Mouse (Mus musculus) small intestine, adult 2 months (tissue): ENCODE data around the gene Asb15. TPM values are rescaled to one million over a fixed set of nuclear protein-coding genes. Genes with fewer than 3 reads are reported as not detected.

ENCODE experiments used
- H3K27ac ChIP-seq: fragments of 200-500 bp; 2 replicates; pipeline ENCODE4 v1.5.1; 2012; ENCODE audit warnings: low read depth, low read length, control low read depth, inconsistent platforms; ENCODE audit not compliant: insufficient read depth
- H3K27me3 ChIP-seq: fragments of 200-500 bp; 2 replicates; pipeline ENCODE4 v1.6.1; 2012; ENCODE audit warnings: mild to moderate bottlenecking, moderate library complexity, low read length, inconsistent platforms; ENCODE audit not compliant: control insufficient read depth, insufficient read depth
- H3K36me3 ChIP-seq: fragments of 200-500 bp; 2 replicates; pipeline ENCODE4 v1.6.1; 2012; ENCODE audit warnings: mild to moderate bottlenecking, low read length, control low read depth, inconsistent platforms; ENCODE audit not compliant: control insufficient read depth, insufficient read depth
- H3K4me1 ChIP-seq: fragments of 200-500 bp; 2 replicates; pipeline ENCODE4 v1.6.1; 2012; ENCODE audit warnings: low read length, inconsistent platforms, mixed read lengths; ENCODE audit not compliant: control insufficient read depth, insufficient read depth, insufficient read length
- H3K4me3 ChIP-seq: fragments of 200-500 bp; 2 replicates; pipeline ENCODE4 v1.5.1; 2012; ENCODE audit warnings: low read depth, mild to moderate bottlenecking, control low read depth, inconsistent platforms, low read length, moderate library complexity
- CTCF ChIP-seq: fragments of 200-500 bp; IDR thresholded peaks from 2 replicates; pipeline ENCODE4 v1.5.1; 2012; ENCODE audit warnings: low read depth, mild to moderate bottlenecking, control low read depth, inconsistent platforms, low read length, moderate library complexity, mixed read lengths; ENCODE audit not compliant: insufficient replicate concordance, insufficient read length; ENCODE audit errors: extremely low read depth
- POLR2A ChIP-seq: fragments of 200-500 bp; IDR thresholded peaks from 2 replicates; pipeline ENCODE4 v1.6.1; 2012; ENCODE audit warnings: low read depth, mild to moderate bottlenecking, control low read depth, inconsistent platforms, low read length, moderate library complexity
- WGBS: fragments of 180-500 bp; shearing (Covaris S2); methylation state at CpG from one replicate; pipeline ENCODE4 v1.1.7; 2018; 5-methylcytosine and 5-hydroxymethylcytosine counted together
- polyA plus RNA-seq: library from polyadenylated mRNA; depleted of rRNA; stranded (reverse); fragments of >200 nt; gene quantifications from 2 replicates; pipeline ENCODE4 v1.2.3, GENCODE M21; 2012

Asb15 gene
- polyA plus RNA-seq, 1 experiment, result not detected

GRCm38 (mm10) chr6:24564886-24565285 is 36.9 kb downstream of the Asb15 start:
- no peak overlapping the region for H3K27ac ChIP-seq
- no peak overlapping the region for H3K4me3 ChIP-seq
- 74% methylated on average over 1 of the region's 1 CpGs for WGBS
- H3K4me1 ChIP-seq, result no peaks in the 10 kb centered on the region
- no peaks in the 10 kb centered on the region for H3K36me3 ChIP-seq
- no peak for TF ChIP-seq CTCF
- no peak for TF ChIP-seq POLR2A
- no peaks in the 10 kb centered on the region for H3K27me3 ChIP-seq

DNA sequence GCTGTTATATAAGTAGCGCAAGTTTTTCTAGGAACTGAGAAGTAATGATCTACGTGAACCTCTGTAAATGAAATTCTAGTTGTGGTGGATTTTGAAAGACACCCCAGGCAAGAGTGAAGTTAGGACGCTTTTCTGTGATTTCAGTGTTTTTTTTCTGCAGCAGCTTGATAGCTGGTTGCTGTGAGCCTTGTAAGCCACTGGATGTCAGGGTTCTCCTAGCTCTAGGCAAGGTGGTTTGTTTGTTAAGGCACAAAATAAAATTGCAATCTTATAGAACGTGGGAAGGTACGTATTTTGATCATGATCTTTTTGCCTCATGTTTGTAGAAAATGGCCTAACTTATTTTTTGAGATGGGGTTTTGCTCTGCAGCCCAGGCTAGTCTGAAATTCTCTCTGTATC is 41.0 kb downstream of the Asb15 start:
- H3K27me3 ChIP-seq, result no peaks in the 10 kb centered on the region
- H3K4me1 ChIP-seq, result no peaks in the 10 kb centered on the region
- TF ChIP-seq POLR2A, result no peak
- H3K4me3 ChIP-seq, result no peak overlapping the region
- H3K36me3 ChIP-seq, result no peaks in the 10 kb centered on the region
- 85% methylated on average over 5 of the region's 5 CpGs for WGBS
- H3K27ac ChIP-seq, result no peak overlapping the region

GRCm38 (mm10) chr6:24569711-24570110 is 41.8 kb downstream of the Asb15 start:
- TF ChIP-seq CTCF (no peak), POLR2A (no peak)
- no peaks in the 10 kb centered on the region for H3K36me3 ChIP-seq
- no peak overlapping the region for H3K27ac ChIP-seq
- no peaks in the 10 kb centered on the region for H3K4me1 ChIP-seq
- no peaks in the 10 kb centered on the region for H3K27me3 ChIP-seq
- H3K4me3 ChIP-seq, result no peak overlapping the region
- 55% methylated on average over 1 of the region's 1 CpGs for WGBS

DNA sequence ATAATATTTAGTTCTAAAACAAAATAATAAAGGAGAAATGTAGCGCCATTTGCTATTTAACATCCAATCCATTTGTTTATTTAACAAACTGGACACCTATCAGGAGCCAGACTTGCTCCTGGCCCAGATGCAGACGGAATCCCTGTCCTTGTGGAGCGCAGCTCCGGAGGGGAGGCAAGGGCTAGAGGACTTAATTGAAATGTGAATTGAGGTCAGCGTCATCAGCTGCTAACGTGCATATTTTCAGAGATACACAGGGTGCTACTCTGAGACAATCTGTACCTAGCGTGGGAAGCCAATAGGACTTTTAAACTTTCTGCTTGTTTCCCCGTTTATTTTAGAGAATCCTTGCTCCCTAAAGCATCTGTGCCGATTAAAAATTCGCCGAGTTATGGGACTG is 42.3 kb downstream of the Asb15 start:
- no peaks in the 10 kb centered on the region for H3K36me3 ChIP-seq
- H3K4me3 ChIP-seq, result no peak overlapping the region
- no peaks in the 10 kb centered on the region for H3K4me1 ChIP-seq
- no peaks in the 10 kb centered on the region for H3K27me3 ChIP-seq
- TF ChIP-seq POLR2A, result no peak
- no peak for TF ChIP-seq CTCF
- WGBS, result 71% methylated on average over 11 of the region's 11 CpGs
- H3K27ac ChIP-seq, result no peak overlapping the region

DNA sequence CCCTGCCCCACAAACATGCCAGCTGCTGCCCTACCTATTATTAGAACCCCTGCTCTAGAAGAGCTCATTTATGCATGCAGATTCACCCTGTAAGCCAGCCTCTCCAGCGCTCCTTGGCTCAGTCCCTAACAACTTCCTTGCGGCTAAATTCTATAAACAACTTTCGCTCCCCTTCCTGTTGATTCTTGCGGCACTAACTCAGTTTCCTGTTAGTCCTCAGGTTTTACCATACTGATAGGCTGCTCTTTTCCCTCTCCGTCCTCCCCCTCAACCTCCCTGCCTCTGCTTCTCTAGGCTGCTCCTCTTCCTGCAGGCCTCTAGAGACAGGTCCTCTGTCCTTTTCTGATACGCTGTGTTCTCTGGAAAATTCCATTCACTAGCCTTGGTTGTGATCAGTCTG is 43.2 kb downstream of the Asb15 start:
- H3K4me3 ChIP-seq, result no peak overlapping the region
- H3K27me3 ChIP-seq, result no peaks in the 10 kb centered on the region
- no peaks in the 10 kb centered on the region for H3K36me3 ChIP-seq
- no peak overlapping the region for H3K27ac ChIP-seq
- H3K4me1 ChIP-seq, result no peaks in the 10 kb centered on the region
- 69% methylated on average over 6 of the region's 6 CpGs for WGBS
- TF ChIP-seq CTCF (no peak), POLR2A (no peak)

- H3K4me1 ChIP-seq, result no peaks in the 10 kb centered on the region
- WGBS, result 89% methylated on average over 14 of the region's 14 CpGs
- TF ChIP-seq CTCF (no peak), POLR2A (no peak)
Observed at GRCm38 (mm10) chr6:24572431-24572830, 44.5 kb downstream of the Asb15 start.

GRCm38 (mm10) chr6:24573319-24573718 is 45.4 kb downstream of the Asb15 start:
- no peak for TF ChIP-seq CTCF
- TF ChIP-seq POLR2A, result no peak
- Histone ChIP-seq H3K27me3 (no peaks in the 10 kb centered on the region), H3K4me1 (no peaks in the 10 kb centered on the region), H3K27ac (no peak overlapping the region), H3K4me3 (no peak overlapping the region), H3K36me3 (no peaks in the 10 kb centered on the region)

More at GRCm38 (mm10) chr6:24572431-24572830, 44.5 kb downstream of the Asb15 start:
- Histone ChIP-seq H3K27me3 (no peaks in the 10 kb centered on the region), H3K27ac (no peak overlapping the region), H3K36me3 (no peaks in the 10 kb centered on the region), H3K4me3 (no peak overlapping the region)

GRCm38 (mm10) chr6:24583456-24583855 is 55.5 kb downstream of the Asb15 start:
- WGBS, result 76% methylated on average over 3 of the region's 3 CpGs
- Histone ChIP-seq H3K4me3 (no peak overlapping the region), H3K27ac (no peak overlapping the region), H3K36me3 (no peaks in the 10 kb centered on the region), H3K4me1 (no peaks in the 10 kb centered on the region), H3K27me3 (no peaks in the 10 kb centered on the region)
- TF ChIP-seq CTCF (no peak), POLR2A (no peak)
